Mouse (Mus musculus) E14TG2a.4 (cell line): ENCODE measurements around the gene Pecr.
"Not testable (repeated sequence)": the region's sequence is repeated elsewhere in the genome, so short reads cannot be mapped to it uniquely, and the experiment has no call there.

Experiments used
- CTCF ChIP-seq: conservative IDR thresholded peaks from 2 replicates; pipeline ENCODE4 v1.5.1; 2014; ENCODE audit warnings: low read length
- NANOG ChIP-seq: IDR thresholded peaks from 2 replicates; pipeline ENCODE4 v1.6.1; 2014; ENCODE audit warnings: borderline replicate concordance, low read length, mixed read lengths

- not testable (repeated sequence) for TF ChIP-seq CTCF, NANOG
These were observed 58.4 kb downstream of the Pecr start for GRCm38 (mm10) chr1:72225720-72226171.
